Mouse (Mus musculus) ES-CJ7 (cell line): ENCODE data around the gene Zhx3.

Source experiments
- DNase-seq: peaks from one replicate; pipeline ENCODE4 v3.0.0; 2011; ENCODE audit warnings: low read depth, low spot score

The Zhx3 gene

DNA sequence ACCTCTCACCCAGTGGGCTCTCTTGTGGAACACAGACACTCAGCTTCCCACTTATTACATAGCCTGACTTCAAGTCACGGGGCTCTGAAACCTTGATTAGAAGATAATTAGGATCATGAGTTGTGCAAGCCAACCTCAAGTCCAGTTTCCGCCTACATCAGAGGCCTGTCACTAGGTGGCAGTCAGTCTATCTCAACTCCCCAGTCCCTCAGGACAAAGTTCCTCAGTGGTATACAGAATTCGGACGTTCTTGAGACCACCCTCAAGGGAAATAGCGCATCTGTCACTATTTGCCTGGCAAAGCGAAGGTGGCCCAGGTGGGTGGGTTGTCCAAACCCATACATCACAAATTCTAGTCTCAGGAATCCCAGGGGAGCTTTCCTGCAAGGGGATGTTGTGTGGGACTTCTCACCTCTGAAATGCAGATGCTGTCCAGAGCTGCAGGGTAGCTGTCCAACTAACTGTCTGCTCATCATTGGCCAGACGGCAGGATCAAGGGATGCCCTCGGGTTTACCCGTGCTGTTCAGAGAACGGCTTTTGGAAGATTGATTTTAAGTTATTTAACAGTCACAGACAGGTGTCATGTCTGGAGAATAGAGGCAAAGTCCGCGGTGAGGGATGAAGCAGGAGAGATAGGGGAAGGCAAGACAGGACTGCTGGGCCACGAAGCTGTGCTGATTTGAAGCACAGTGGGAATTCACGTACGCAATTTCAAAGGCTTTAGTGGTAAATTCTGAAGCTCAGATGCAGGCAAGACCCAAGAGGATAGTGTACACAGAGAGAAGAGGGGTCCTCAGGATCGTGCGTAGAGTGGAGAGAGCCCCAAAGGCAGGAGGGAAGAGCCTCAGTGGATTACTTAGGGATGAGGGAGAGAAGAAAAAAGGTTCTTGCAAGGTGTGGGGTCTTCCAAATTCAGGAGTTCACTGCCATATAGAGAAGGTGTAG is 142.7 kb downstream of the Zhx3 start:
- DNase-seq: peak; percentile 41

DNA sequence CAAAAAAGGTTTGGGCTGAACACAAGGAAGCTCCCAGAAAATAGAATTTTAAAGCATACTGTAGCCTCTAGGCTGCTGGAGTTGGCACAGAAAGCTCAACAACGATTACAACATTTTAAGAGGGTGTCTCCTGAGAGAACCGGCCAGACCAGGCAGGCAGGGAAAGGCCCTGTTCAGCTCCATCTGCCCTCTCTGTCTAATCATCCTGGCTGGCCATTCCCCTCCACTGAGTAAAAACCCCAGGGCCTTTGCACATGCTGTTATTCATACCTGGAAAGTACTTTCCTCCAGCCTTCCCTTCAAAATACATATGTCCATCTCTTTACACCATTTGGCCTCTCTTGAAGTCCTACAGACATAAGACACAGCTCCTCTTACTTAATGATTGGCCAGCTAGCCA is 143.4 kb downstream of the Zhx3 start:
- DNase-seq: no peak

DNA sequence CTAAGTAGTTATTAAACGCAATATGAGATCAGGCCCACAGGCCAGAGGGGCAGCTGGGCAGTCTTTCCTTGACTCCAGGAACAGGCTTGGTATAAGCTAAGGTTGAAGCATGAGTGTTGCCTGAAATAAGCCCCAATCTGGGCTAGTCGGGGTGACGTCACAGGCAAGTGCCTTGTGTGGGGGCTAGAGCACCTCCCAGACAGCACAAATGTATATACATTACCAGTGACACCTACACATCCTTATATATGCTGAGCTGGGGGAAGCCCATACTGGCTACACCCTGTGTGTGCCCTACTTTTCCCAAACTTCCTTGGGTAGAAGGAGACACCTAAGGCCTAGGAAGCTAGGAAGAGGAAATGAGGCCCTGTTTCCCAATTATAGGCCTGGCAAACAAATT is 143.8 kb downstream of the Zhx3 start:
- no peak for DNase-seq

DNA sequence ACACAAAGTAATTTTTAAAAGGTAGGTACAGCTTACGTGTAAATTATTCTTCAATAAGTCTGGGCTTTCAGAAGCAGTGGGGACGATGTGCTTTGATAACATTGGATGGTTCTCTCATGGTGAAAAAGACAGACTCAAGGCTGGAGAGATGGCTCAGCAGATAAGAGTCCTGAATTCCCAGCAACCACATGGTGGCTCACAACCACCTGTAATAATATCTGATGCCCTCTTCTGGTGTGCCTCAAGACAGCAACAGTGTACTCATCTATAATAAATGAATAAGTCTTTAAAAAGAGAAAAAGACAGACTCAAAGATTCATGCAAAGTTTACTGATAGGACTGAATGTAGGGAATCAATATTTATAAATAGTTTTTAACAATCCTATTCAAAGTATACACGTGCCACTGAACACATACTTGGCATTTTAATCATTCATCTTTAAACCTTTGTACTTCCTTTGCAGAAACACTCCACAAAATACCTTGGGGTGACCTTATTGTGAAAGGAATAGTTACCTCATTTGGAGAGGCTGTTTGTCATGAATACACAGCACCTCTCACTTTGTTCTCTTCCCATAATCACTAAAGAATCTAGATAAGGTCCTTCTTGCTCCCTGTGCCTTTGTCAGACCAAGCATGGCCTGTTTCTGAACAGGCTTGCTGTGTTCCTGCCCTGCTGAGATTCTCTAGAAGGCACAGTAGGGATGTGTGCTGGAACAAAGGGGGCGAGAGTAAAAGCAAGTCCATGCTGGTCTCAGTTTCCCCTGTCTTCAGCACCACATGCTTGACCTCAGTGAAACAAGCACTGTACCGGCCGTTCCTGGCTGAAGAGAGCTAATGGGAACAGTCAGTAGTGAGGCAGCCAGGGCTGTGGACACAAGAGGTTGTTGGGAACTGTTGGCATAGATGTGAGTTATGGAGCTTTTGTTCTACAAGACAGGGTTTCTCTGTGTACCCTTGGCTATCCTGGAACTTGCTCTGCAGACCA is 146.6 kb downstream of the Zhx3 start:
- DNase-seq: no peak

DNA sequence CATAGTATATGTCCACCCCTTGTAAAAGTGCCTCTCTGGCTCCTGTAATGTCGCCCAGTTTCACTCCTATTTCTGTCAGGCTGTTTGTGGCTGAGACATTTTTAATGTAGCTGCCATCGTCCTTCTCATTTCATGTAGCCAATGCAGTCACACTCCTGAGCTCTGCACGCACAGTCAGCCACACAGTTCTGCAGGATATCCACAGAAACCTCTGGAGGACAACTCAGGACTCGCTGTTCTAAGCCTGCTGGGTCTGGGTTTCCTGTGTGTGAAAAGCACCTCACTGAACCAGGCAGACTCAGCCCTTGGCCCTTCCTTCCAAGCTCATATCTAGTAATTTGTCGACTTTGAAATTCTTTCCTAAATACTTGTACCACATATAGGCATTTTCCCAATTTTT is 148.3 kb downstream of the Zhx3 start:
- no peak for DNase-seq

DNA sequence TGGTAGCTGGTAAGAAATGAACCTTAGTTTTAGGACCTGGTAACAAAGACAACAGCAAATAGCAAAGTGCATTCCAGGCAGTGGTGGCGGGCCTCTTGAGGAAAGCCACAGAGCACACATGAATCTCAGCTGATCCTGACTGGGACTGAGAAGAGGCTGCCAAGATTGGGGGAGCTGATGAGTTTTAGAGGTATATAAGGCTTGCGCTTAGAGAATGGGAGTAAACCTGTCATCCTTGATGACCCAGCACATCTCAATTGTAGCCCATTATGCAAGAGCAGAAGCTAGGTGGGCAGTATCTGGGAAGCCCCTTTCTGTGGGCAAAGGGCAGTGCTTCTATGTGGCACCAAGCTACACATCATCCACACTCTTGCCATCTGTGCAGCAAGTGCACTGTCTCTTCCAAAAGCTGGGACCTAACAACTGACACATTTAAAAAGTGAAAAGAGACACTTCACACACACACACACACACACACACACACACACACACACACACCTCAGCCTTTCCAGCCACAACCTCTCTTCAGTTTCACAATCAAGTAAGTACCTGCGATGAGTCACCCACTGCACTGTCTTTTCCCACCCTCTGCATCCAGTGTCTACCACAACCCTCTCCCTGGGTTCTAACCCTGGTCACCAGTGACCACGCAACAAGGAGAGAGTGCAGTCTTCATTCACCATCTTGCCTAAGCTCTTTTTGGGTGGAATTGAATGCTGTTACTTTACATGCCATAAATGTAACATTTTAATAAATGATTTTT is 149.0 kb downstream of the Zhx3 start:
- no peak for DNase-seq

DNA sequence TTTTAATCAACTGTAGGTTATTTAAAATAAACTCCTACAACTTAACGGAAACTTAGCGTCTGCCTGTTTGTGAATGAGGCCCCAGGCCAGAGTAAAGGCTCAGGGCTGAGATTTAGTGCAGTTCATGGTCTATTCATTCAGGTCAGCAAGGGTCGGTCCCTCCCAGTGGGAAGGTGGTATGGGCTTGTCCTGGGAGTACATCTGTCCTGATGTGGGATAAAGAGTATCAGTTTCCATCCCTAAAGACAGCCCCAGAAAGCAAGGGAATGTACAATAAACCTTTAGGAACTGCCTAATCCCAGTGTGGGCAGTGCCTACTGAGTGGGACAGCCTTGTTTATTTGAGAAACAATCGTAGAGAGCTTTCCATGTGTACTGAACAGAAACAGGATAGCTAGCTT is 150.1 kb downstream of the Zhx3 start:
- no peak for DNase-seq

DNA sequence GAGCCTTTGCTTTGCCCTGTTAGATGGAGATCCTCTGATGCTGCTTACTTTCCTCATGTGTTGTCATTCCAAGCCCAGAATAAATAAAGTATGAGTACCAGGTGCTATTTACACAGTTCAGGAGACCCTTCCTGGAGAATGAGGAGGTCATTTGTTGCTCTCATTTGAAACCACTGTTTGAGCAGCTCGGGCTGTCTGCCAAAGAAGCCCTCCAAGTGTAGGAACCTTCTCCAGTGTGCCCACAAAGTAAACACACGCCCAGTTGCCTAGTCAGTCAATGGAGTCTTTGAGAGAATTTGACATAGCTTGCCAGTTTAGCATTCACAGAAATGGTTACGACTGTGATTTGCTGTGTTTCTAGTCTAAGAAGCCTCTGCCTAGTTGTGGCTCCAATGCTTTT is 154.0 kb downstream of the Zhx3 start:
- no peak for DNase-seq

DNA sequence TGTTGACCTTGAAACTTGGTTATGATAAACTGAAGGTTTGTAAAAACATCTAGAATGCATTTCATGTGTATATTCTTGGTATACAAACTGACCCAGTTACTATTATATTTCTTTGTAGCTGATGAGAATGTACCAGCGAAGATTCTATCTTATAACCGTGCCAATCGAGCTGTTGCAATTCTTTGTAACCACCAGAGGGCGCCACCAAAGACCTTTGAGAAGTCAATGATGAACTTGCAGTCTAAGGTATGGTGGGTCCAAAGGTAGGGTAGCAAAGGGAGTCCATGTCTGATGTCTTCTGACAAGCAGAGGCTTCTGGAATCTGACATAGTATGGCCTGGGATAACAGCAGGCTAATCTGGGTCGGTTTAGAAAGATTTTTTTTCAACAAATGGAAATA is 155.5 kb downstream of the Zhx3 start:
- DNase-seq: peak; percentile 67

DNA sequence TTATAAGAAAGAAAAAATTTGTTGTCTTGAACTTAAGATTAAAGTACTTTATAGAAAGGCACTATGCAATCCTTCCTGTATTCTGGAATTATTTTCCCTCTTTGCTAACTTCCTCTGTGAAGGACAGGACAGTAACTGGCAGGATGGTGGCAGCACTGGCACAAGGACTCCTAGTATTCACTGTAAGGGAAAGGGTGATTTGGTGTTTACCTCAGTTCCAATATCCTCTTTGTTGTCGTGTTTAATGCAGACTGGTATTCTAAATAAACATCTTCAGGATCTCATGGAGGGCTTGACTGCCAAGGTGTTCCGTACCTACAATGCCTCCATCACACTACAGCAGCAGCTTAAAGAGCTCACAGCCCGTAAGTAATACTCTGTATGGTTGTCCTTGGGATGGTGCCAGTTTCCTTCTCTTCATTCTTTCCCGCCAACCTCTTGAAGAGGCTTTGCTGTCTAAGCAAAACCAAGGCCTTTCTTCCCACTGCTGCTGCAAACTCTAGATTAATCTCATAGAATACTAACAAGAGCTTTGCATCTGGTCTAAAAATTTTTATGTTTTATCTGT is 157.3 kb downstream of the Zhx3 start:
- DNase-seq: no peak

DNA sequence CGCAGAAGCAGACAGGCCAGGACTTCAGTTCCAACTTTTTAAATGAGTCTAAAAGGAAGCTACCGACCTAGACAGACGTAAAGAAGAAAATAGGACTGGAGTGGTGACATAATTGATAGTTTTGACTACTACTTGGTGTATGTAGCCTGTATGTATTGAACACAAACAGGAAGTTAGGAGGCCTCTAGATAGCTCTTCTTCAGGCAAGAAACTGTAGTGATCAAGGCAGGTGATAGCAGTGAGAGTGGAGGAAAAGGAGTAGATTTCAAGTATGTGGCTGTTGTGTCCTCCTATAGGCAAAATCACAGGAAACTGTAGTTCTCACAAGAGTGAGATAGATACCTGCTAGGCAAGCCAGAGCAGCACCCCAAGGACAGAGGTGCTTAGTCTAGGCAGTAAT is 165.1 kb downstream of the Zhx3 start:
- no peak for DNase-seq

DNA sequence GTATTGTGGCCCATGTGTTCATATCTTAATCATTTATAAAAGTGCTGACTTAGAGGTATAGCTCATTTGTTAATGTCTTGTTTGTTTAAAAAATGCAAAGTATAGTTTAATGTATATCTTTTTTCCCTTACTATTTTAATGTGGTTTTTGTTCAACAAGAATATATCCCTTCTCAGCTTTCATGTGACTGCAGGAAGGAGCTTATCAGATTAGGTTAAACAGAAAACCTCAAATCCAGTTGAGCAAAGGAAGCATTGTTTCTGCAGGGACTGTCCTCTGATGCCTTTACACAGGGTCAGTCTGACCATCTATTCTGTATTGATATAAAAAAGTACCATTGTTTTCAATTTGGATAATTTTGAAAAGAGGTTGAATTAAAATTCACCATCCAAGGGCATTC is 170.0 kb downstream of the Zhx3 start:
- DNase-seq: no peak

DNA sequence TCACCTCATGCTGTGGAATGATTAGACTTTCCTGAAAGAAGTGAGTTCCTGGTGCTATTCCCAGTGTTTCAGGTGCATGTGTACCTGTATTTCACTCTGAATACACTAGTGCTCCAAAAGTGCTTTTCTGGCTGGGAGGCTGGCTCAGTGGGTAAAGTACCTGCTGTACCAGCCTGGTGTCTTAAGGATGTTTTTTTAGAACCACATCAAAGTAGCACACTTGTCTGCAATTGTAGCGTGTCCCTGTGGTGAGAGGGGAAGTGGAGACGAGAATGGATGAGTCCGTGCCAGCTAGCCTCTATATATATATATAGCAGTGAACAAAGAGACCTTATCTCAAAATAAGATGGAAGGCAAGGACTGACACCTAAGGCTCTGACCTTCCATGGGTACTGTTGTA is 171.2 kb downstream of the Zhx3 start:
- no peak for DNase-seq

DNA sequence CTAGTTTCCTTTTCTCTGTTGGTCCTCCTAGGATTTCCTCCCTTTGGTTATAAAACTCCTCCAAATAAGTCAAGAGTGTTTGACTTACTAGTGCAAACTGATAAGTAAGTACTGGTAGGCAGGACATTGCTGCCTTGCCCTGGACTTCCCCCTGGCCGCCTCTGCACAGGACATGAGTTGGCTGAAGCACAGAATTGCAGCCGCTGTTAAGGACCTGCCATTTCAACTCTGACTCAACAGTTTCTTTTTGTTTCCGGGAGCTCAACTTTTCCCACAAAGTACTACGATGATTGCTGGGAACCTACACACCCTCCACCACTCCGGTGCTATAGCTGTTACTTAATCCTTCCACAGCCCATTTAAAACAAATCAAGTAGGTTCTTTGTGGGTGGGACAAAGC is 172.5 kb downstream of the Zhx3 start:
- peak; percentile 4 for DNase-seq
